Mouse (Mus musculus) testis, adult 2 months (tissue): ENCODE data around the gene Pip4k2b.

Source experiments
- CTCF ChIP-seq: fragments of 200-500 bp; IDR thresholded peaks from 2 replicates; pipeline ENCODE4 v1.5.1; 2012; ENCODE audit warnings: low read depth, mild to moderate bottlenecking, inconsistent platforms, low read length, moderate library complexity; ENCODE audit not compliant: control insufficient read depth, insufficient read depth, insufficient replicate concordance
- POLR2A ChIP-seq: fragments of 200-500 bp; IDR thresholded peaks from 2 replicates; pipeline ENCODE4 v1.6.1; 2012; ENCODE audit warnings: low read depth, mild to moderate bottlenecking, inconsistent platforms, low read length, moderate library complexity; ENCODE audit not compliant: control insufficient read depth

DNA sequence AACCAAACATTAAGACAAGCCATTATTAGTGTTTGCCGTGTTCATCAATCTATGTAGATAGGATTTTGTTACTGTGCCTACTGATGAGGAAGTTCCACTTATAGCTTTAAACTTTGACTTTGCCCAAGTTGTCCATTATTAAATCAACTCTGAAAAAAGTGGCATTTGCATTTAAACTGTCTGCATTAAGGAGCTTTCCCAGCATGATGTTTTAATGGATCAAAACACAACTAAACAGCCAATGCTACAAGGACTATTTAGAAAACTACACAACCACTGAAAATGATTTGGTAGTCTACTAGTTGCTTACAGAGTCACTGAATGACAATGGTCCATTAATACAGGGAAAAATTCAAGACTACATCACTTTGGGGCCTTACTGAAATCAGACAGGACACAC lies 34.4 kb upstream of the Pip4k2b start:
- no peak for TF ChIP-seq POLR2A
- no peak for TF ChIP-seq CTCF
